In the genomic region with DNA sequence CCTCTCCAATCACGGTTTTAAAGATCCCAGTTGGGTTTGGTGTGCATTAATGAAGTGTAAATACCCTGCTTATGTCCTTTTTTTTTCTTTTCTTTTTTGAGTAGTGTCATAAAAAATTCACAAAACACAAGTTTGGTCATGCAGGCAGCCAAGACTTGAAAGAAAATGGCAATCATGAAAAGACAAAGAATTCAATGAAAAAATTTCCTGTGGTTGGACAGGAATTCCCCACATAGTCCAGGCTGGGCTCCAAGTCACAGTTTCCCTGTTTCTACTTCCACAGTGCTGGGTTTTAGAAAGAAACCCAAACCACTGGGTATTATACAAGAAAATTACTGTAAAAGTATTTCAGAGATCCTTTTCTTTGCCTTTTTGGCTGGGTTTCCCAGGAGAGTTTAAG, we compare ENCODE assay signal across 26 mouse cellular contexts. TPM values are rescaled to one million over a fixed set of nuclear protein-coding genes. Genes with fewer than 3 reads are reported as not detected.
DNase-seq lines count a peak whose midpoint lies in the region; ATAC-seq lines count a peak whose summit lies in the region.
"Had no signal": no experiment of that assay in that cellular context is flagged by ENCODE, and none has a peak within 500 bp of the region (broad histone marks: within the 10 kb centered on the region; RNA-seq: fewer than 3 reads in every experiment).

No protein-coding gene starts in this region.

- DNase-seq in forebrain, embryonic 14.5 days (ENCODE audit: low spot score) = no peak
- no peak for DNase-seq in forebrain, embryonic 11.5 days (ENCODE audit: low spot score)
- no peak for DNase-seq in midbrain, embryonic 14.5 days
- no peak for DNase-seq in midbrain, embryonic 11.5 days (ENCODE audit: low spot score, missing footprints)
- DNase-seq in urinary bladder, postnatal 10 days (ENCODE audit: low spot score) = no peak
- no peak for DNase-seq in cerebellum, postnatal 36 days
- DNase-seq: adrenal gland, postnatal 25 days; B cell, adult 2 months; cerebellum, adult 11 months; cerebellum, postnatal 14 days; embryo, embryonic 11 days; gastrocnemius, adult 2 months; heart, postnatal 14 days; kidney, adult 2 months; kidney, postnatal 14 days; left cerebral cortex, postnatal 4 days; lung, adult 18-20 months; lung, postnatal 14 days; retina, postnatal 1 day had no signal

- peaks cover 16% of the 10 kb centered on the region for H3K4me1 ChIP-seq in forebrain, embryonic 14.5 days (ENCODE audit: control insufficient read depth, insufficient read depth, low read length)
- H3K4me1 ChIP-seq in forebrain, embryonic 11.5 days (replicated peaks; ENCODE audit: control insufficient read depth, insufficient read depth, low read length) = 0 out of 2 replicates have a peak, but pooled peaks cover 2% of the 10 kb centered on the region
- H3K4me1 ChIP-seq in midbrain, embryonic 14.5 days (ENCODE audit: control insufficient read depth, insufficient read depth, low read length) = peaks cover 31% of the 10 kb centered on the region
- peaks cover 12% of the 10 kb centered on the region for H3K4me1 ChIP-seq in midbrain, embryonic 11.5 days (ENCODE audit: control insufficient read depth, insufficient read depth, low read length)
- peaks cover 13% of the 10 kb centered on the region; the same call in 1 of the 2 replicates for H3K4me1 ChIP-seq in embryonic facial prominence, embryonic 15.5 days
- peaks cover 29% of the 10 kb centered on the region for H3K4me1 ChIP-seq in neural tube, embryonic 15.5 days

- H3K36me3 ChIP-seq in forebrain, embryonic 14.5 days (ENCODE audit: control insufficient read depth, insufficient read depth, low read length) = peaks cover 30% of the 10 kb centered on the region; the same call in 1 of the 2 replicates
- H3K36me3 ChIP-seq in forebrain, embryonic 11.5 days (ENCODE audit: control insufficient read depth, insufficient read depth, low read length) = no peaks in the 10 kb centered on the region; the same call in 1 of the 2 replicates
- H3K36me3 ChIP-seq in midbrain, embryonic 14.5 days (ENCODE audit: control insufficient read depth, insufficient read depth, low read length) = peaks cover 34% of the 10 kb centered on the region
- peaks cover 4% of the 10 kb centered on the region; the same call in 1 of the 2 replicates for H3K36me3 ChIP-seq in midbrain, embryonic 11.5 days (ENCODE audit: control insufficient read depth, insufficient read depth, low read length)
- 0 out of 2 replicates have a peak, but pooled peaks cover 5% of the 10 kb centered on the region for H3K36me3 ChIP-seq in embryonic facial prominence, embryonic 15.5 days
- peaks cover 9% of the 10 kb centered on the region; the same call in 1 of the 2 replicates for H3K36me3 ChIP-seq in neural tube, embryonic 15.5 days

- no peaks in the 10 kb centered on the region for H3K27me3 ChIP-seq in forebrain, embryonic 14.5 days (replicated peaks; ENCODE audit: control insufficient read depth, insufficient read depth, low read length)
- no peaks in the 10 kb centered on the region for H3K27me3 ChIP-seq in forebrain, embryonic 11.5 days (ENCODE audit: control insufficient read depth, insufficient read depth, low read length)
- H3K27me3 ChIP-seq in midbrain, embryonic 14.5 days (ENCODE audit: control insufficient read depth, insufficient read depth, low read length) = no peaks in the 10 kb centered on the region
- no peaks in the 10 kb centered on the region for H3K27me3 ChIP-seq in midbrain, embryonic 11.5 days (ENCODE audit: control insufficient read depth, insufficient read depth, low read length)
- H3K27me3 ChIP-seq in embryonic facial prominence, embryonic 15.5 days = no peaks in the 10 kb centered on the region
- no peaks in the 10 kb centered on the region for H3K27me3 ChIP-seq in neural tube, embryonic 15.5 days (replicated peaks)
- H3K27me3 ChIP-seq: heart, embryonic 12.5 days had no signal

- H3K9me3 ChIP-seq in forebrain, embryonic 14.5 days (replicated peaks; ENCODE audit: control insufficient read depth, low read length) = no peaks in the 10 kb centered on the region
- no peaks in the 10 kb centered on the region for H3K9me3 ChIP-seq in forebrain, embryonic 11.5 days (ENCODE audit: control insufficient read depth, low read length)
- H3K9me3 ChIP-seq in midbrain, embryonic 14.5 days (ENCODE audit: control insufficient read depth, low read length) = no peaks in the 10 kb centered on the region
- H3K9me3 ChIP-seq in midbrain, embryonic 11.5 days (ENCODE audit: control insufficient read depth, low read length) = no peaks in the 10 kb centered on the region
- no peaks in the 10 kb centered on the region for H3K9me3 ChIP-seq in embryonic facial prominence, embryonic 15.5 days (replicated peaks)
- no peaks in the 10 kb centered on the region for H3K9me3 ChIP-seq in neural tube, embryonic 15.5 days (replicated peaks)
- H3K9me3 ChIP-seq: heart, embryonic 12.5 days had no signal

- H3K9ac ChIP-seq in forebrain, embryonic 14.5 days (ENCODE audit: low read length) = no peak overlapping the region
- H3K9ac ChIP-seq in forebrain, embryonic 11.5 days (ENCODE audit: low read length) = no peak overlapping the region
- H3K9ac ChIP-seq in midbrain, embryonic 14.5 days (replicated peaks; ENCODE audit: low read length) = no peak overlapping the region
- no peak overlapping the region for H3K9ac ChIP-seq in midbrain, embryonic 11.5 days (ENCODE audit: low read length)
- no peak overlapping the region for H3K9ac ChIP-seq in embryonic facial prominence, embryonic 15.5 days
- no peak overlapping the region for H3K9ac ChIP-seq in neural tube, embryonic 15.5 days (replicated peaks)
- H3K9ac ChIP-seq: heart, embryonic 12.5 days had no signal

- H3K27ac ChIP-seq in forebrain, embryonic 14.5 days (ENCODE audit: low read depth, low read length) = no peak overlapping the region
- no peak overlapping the region for H3K27ac ChIP-seq in forebrain, embryonic 11.5 days (ENCODE audit: low read depth, low read length)
- H3K27ac ChIP-seq in midbrain, embryonic 14.5 days (replicated peaks; ENCODE audit: low read depth, low read length) = no peak overlapping the region
- H3K27ac ChIP-seq in midbrain, embryonic 11.5 days (ENCODE audit: low read depth, low read length) = no peak overlapping the region
- H3K27ac ChIP-seq in embryonic facial prominence, embryonic 15.5 days (replicated peaks) = peak overlapping the region; percentile 55
- H3K27ac ChIP-seq in neural tube, embryonic 15.5 days (replicated peaks) = no peak overlapping the region; the same call in 1 of the 2 replicates
- H3K27ac ChIP-seq: gastrocnemius, adult 2 months; left cerebral cortex, adult 2 months had no signal

- H3K4me3 ChIP-seq in forebrain, embryonic 14.5 days (ENCODE audit: low read depth, low read length) = no peak overlapping the region
- H3K4me3 ChIP-seq in forebrain, embryonic 11.5 days (ENCODE audit: low read depth, low read length) = no peak overlapping the region
- H3K4me3 ChIP-seq in midbrain, embryonic 14.5 days (replicated peaks; ENCODE audit: low read depth, low read length) = no peak overlapping the region
- no peak overlapping the region for H3K4me3 ChIP-seq in midbrain, embryonic 11.5 days (ENCODE audit: low read depth, low read length)
- H3K4me3 ChIP-seq in embryonic facial prominence, embryonic 15.5 days (replicated peaks) = no peak overlapping the region
- H3K4me3 ChIP-seq in neural tube, embryonic 15.5 days (replicated peaks) = no peak overlapping the region
- H3K4me3 ChIP-seq: gastrocnemius, adult 2 months; heart, embryonic 12.5 days; left cerebral cortex, adult 2 months had no signal

- 0 out of 2 replicates have a peak overlapping the region, but pooled peaks have one; percentile 1 for H3K4me2 ChIP-seq in forebrain, embryonic 14.5 days (ENCODE audit: low read length)
- H3K4me2 ChIP-seq in forebrain, embryonic 11.5 days (ENCODE audit: low read depth, low read length, severe bottlenecking) = no peak overlapping the region
- peak overlapping the region; percentile 90 for H3K4me2 ChIP-seq in midbrain, embryonic 14.5 days (ENCODE audit: low read length)
- H3K4me2 ChIP-seq in midbrain, embryonic 11.5 days = no peak overlapping the region
- no peak overlapping the region for H3K4me2 ChIP-seq in embryonic facial prominence, embryonic 15.5 days (replicated peaks)
- peak overlapping the region; percentile 79; the same call in 1 of the 2 replicates for H3K4me2 ChIP-seq in neural tube, embryonic 15.5 days
- H3K4me2 ChIP-seq: heart, embryonic 12.5 days; liver, embryonic 11.5 days had no signal

- 80% methylated on average over 1 of the region's 1 CpGs for WGBS in forebrain, embryonic 14.5 days
- 96% methylated on average over 1 of the region's 1 CpGs for WGBS in forebrain, embryonic 11.5 days
- 73% methylated on average over 1 of the region's 1 CpGs for WGBS in midbrain, embryonic 14.5 days
- 91% methylated on average over 1 of the region's 1 CpGs for WGBS in midbrain, embryonic 11.5 days
- 42% methylated on average over 1 of the region's 1 CpGs for WGBS in embryonic facial prominence, embryonic 15.5 days
- WGBS in neural tube, embryonic 15.5 days = 72% methylated on average over 1 of the region's 1 CpGs

- no peak for ATAC-seq in forebrain, embryonic 14.5 days
- ATAC-seq in forebrain, embryonic 11.5 days (replicated peaks; ENCODE audit: low FRiP score) = no peak
- no peak for ATAC-seq in midbrain, embryonic 14.5 days (ENCODE audit: low FRiP score, low TSS enrichment)
- ATAC-seq in midbrain, embryonic 11.5 days (ENCODE audit: low FRiP score) = no peak
- ATAC-seq in embryonic facial prominence, embryonic 15.5 days (ENCODE audit: insufficient number of reproducible peaks, low FRiP score, low TSS enrichment, low read depth) = no peak
- ATAC-seq in neural tube, embryonic 15.5 days (ENCODE audit: low FRiP score) = no peak
- ATAC-seq: activated CD4-positive, CD25-positive, alpha-beta regulatory T cell, adult 4 months; inflammation-experienced regulatory T-cells, adult 6 months had no signal

RNA-seq across cellular contexts. Expression of gene Rab30, which starts 3.8 kb away (rescaled TPM):
- polyA plus RNA-seq in forebrain, embryonic 14.5 days (2014; fragmentation: Nextera tagmentation; extraction: Ambion mirVana) = 25.9 and 27.5 TPM in 2 replicates
- polyA plus RNA-seq in forebrain, embryonic 11.5 days (2014; fragmentation: Nextera tagmentation; extraction: Ambion mirVana) = 18.2 and 19.1 TPM in 2 replicates
- polyA plus RNA-seq in midbrain, embryonic 14.5 days (2014; fragmentation: Nextera tagmentation; extraction: Ambion mirVana) = 28.1 and 40.2 TPM in 2 replicates
- polyA plus RNA-seq in midbrain, embryonic 11.5 days (2014; fragmentation: Nextera tagmentation; extraction: Ambion mirVana) = 19.4 and 20.0 TPM in 2 replicates
- 21.4 and 21.8 TPM in 2 replicates for polyA plus RNA-seq in embryonic facial prominence, embryonic 15.5 days (2015; fragmentation: Nextera tagmentation; extraction: Ambion mirVana)
- polyA plus RNA-seq in neural tube, embryonic 15.5 days (2015; fragmentation: Nextera tagmentation; extraction: Ambion mirVana) = 22.0 and 23.5 TPM in 2 replicates

Comparison
In these comparisons a context has a peak if more than half of its experiments do, and no peak if none do; other contexts are left out.
1. H3K4me2 ChIP-seq: peak in forebrain, embryonic 14.5 days (single experiment), midbrain, embryonic 14.5 days (single experiment) and neural tube, embryonic 15.5 days (single experiment); none in forebrain, embryonic 11.5 days (single experiment), midbrain, embryonic 11.5 days (single experiment) and embryonic facial prominence, embryonic 15.5 days (single experiment).